ENCODE assay signal across 9 mouse cellular contexts in the genomic region with DNA sequence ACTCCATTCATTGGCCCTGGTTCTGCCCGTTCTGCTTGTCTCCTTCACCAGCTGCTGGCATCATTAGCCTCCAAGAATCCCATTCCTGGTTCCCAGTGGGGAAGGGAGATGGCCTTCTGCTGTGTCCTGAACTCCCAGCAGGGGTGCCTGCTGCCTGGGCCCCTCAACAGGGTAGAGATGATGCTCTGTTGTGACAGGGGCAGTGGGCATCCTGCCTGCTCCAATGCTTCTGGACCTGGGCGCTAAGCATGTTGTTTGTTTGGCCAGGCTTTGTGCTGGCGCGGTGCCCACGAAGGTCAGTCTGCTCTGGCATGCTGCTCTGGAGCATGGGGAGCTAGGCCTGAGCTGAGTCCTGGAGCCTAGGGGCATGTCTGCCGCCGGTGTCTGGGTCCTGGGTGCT. TPM values are rescaled to one million over a fixed set of nuclear protein-coding genes. Genes with fewer than 3 reads are reported as not detected.
DNase-seq lines count a peak whose midpoint lies in the region; ATAC-seq lines count a peak whose summit lies in the region.
"Had no signal": no experiment of that assay in that cellular context is flagged by ENCODE, and none has a peak within 500 bp of the region (broad histone marks: within the 10 kb centered on the region; RNA-seq: fewer than 3 reads in every experiment).

No protein-coding gene starts in this region.

- intact Hi-C loops in gastrocnemius, postnatal 14 days (cut with DNase I; ENCODE audit: low total_unique reads) = no loop called here

- no peak for ATAC-seq in frontal cortex, adult (ENCODE audit: low TSS enrichment)

- peak; percentile 81 to 92 for DNase-seq in adrenal gland, adult (ENCODE audit: inconsistent age in 2 of 2, low spot score in 1 of 2)
- no peak for DNase-seq in adrenal gland, adult 8-10 months
- peak; percentile 90 for DNase-seq in adrenal gland, postnatal 10 days
- peak; percentile 75 for DNase-seq in gastrocnemius, postnatal 14 days
- peak; percentile 82 for DNase-seq in kidney, adult 18-20 months
- DNase-seq in lung, postnatal 36 days = peak; percentile 60
- DNase-seq in yolk sac, embryonic 10.5 days (ENCODE audit: low spot score) = no peak

RNA-seq across cellular contexts. Expression of gene Hspg2, which starts 16.0 kb away (rescaled TPM):
- 100 to 1,000 TPM; 107 to 236 (median 145) TPM for total RNA-seq in adrenal gland, adult 8-10 months (2022)
- total RNA-seq in adrenal gland, postnatal 10 days (2021) = 100 to 1,000 TPM; 191 to 264 TPM
- total RNA-seq in gastrocnemius, postnatal 14 days (2021) = 100 to 1,000 TPM; 193 to 224 TPM

RNA-seq across cellular contexts. Expression of gene 1700013G24Rik, which starts 31.5 kb away (rescaled TPM):
- total RNA-seq in adrenal gland, adult 8-10 months (2022) = not detected
- total RNA-seq in adrenal gland, postnatal 10 days (2021) = not detected
- not detected for total RNA-seq in gastrocnemius, postnatal 14 days (2021)
- total RNA-seq: left cerebral cortex, postnatal 10 days had no signal

RNA-seq across cellular contexts. Expression of gene Cela3b, which starts 54.2 kb away (rescaled TPM):
- under 1 TPM in 1 of 4 experiments, not detected in 3; 0.42 TPM for total RNA-seq in adrenal gland, adult 8-10 months (2022)
- total RNA-seq in adrenal gland, postnatal 10 days (2021) = not detected
- not detected for total RNA-seq in gastrocnemius, postnatal 14 days (2021)
- total RNA-seq: left cerebral cortex, postnatal 10 days had no signal

Comparison
In these comparisons a context has a peak if more than half of its experiments do, and no peak if none do; other contexts are left out.
1. DNase-seq: peak in adrenal gland, adult (2 of 2), adrenal gland, postnatal 10 days (single experiment), gastrocnemius, postnatal 14 days (single experiment), kidney, adult 18-20 months (single experiment) and lung, postnatal 36 days (single experiment); none in adrenal gland, adult 8-10 months (single experiment) and yolk sac, embryonic 10.5 days (single experiment).